Mouse (Mus musculus) inflammation-experienced regulatory T-cells, adult 6 months (primary cell): ENCODE results near the gene Nrp2. TPM values are rescaled to one million over a fixed set of nuclear protein-coding genes. Genes with fewer than 3 reads are reported as not detected.

Source experiments
- ATAC-seq: one replicate; pipeline ENCODE4 v1.8.0; 2017
- polyA plus RNA-seq, 3 experiments: library from polyadenylated mRNA; unstranded; fragments of 100-300 nt; shearing (Covaris generic); gene quantifications; one replicate each; pipeline ENCODE4 v1.2.1; 2017

Nrp2 gene
- polyA plus RNA-seq, 3 experiments from 2014 or later, result 0.05 TPM; not detected in 2

GRCm38 (mm10) chr1:62724461-62725021 lies 21.5 kb downstream of the Nrp2 start:
- ATAC-seq, result no peak

GRCm38 (mm10) chr1:62725032-62725678 lies 22.1 kb downstream of the Nrp2 start:
- no peak for ATAC-seq

- ATAC-seq, result no peak
Observed at GRCm38 (mm10) chr1:62727191-62727590, 24.1 kb downstream of the Nrp2 start.

- ATAC-seq, result no peak
Observed at GRCm38 (mm10) chr1:62728421-62728820, 25.3 kb downstream of the Nrp2 start.

GRCm38 (mm10) chr1:62728926-62729325 lies 25.8 kb downstream of the Nrp2 start:
- ATAC-seq, result no peak

GRCm38 (mm10) chr1:62729345-62730150 lies 26.5 kb downstream of the Nrp2 start:
- no peak for ATAC-seq

- no peak for ATAC-seq
Observed at GRCm38 (mm10) chr1:62732036-62732435, 29.0 kb downstream of the Nrp2 start.

- no peak for ATAC-seq
Observed at GRCm38 (mm10) chr1:62734420-62734931, 31.4 kb downstream of the Nrp2 start.

GRCm38 (mm10) chr1:62734980-62735379 lies 31.9 kb downstream of the Nrp2 start:
- no peak for ATAC-seq

- no peak for ATAC-seq
Observed at GRCm38 (mm10) chr1:62735835-62736234, 32.8 kb downstream of the Nrp2 start.

GRCm38 (mm10) chr1:62736455-62737012 lies 33.4 kb downstream of the Nrp2 start:
- no peak for ATAC-seq

- ATAC-seq, result no peak
Observed at GRCm38 (mm10) chr1:62738165-62738564, 35.1 kb downstream of the Nrp2 start.

GRCm38 (mm10) chr1:62742092-62742491 lies 39.0 kb downstream of the Nrp2 start:
- no peak for ATAC-seq

- no peak for ATAC-seq
Observed at GRCm38 (mm10) chr1:62743064-62743694, 40.1 kb downstream of the Nrp2 start.

- no peak for ATAC-seq
Observed at GRCm38 (mm10) chr1:62745889-62746288, 42.8 kb downstream of the Nrp2 start.

GRCm38 (mm10) chr1:62747421-62748111 lies 44.5 kb downstream of the Nrp2 start:
- no peak for ATAC-seq

GRCm38 (mm10) chr1:62748361-62748760 lies 45.3 kb downstream of the Nrp2 start:
- no peak for ATAC-seq

GRCm38 (mm10) chr1:62749716-62750115 lies 46.6 kb downstream of the Nrp2 start:
- ATAC-seq, result no peak

GRCm38 (mm10) chr1:62750408-62751008 lies 47.4 kb downstream of the Nrp2 start:
- ATAC-seq, result no peak

GRCm38 (mm10) chr1:62751011-62752006 lies 48.2 kb downstream of the Nrp2 start:
- ATAC-seq, result no peak
